Mouse (Mus musculus) midbrain, postnatal 0 days (tissue): ENCODE measurements around the gene Nqo1. TPM values are rescaled to one million over a fixed set of nuclear protein-coding genes. Genes with fewer than 3 reads are reported as not detected.

Source experiments
- ATAC-seq: fragments of 200-750 bp; cut with Nextera tagmentation; 2 replicates; pipeline ENCODE4 v1.8.0; 2017; ENCODE audit warnings: moderate number of reproducible peaks, mild to moderate bottlenecking, moderate TSS enrichment, moderate library complexity; ENCODE audit not compliant: low FRiP score
- DNase-seq: peaks from one replicate; pipeline ENCODE4 v3.0.0-alpha.2; 2015; ENCODE audit warnings: low spot score
- H3K27ac ChIP-seq: fragments of 300-500 bp; sonication (generic); 2 replicates; pipeline ENCODE4 v1.5.1; 2014; ENCODE audit warnings: low read depth, mild to moderate bottlenecking, low read length, mixed read lengths
- H3K27me3 ChIP-seq: fragments of 300-500 bp; sonication (generic); 2 replicates; pipeline ENCODE4 v1.6.1; 2014; ENCODE audit warnings: low read length, control low read depth, mixed read lengths; ENCODE audit not compliant: insufficient read depth
- H3K36me3 ChIP-seq: fragments of 300-500 bp; sonication (generic); 2 replicates; pipeline ENCODE4 v1.6.1; 2014; ENCODE audit warnings: low read length, control low read depth, mixed read lengths; ENCODE audit not compliant: insufficient read depth
- H3K4me1 ChIP-seq: fragments of 300-500 bp; sonication (generic); 2 replicates; pipeline ENCODE4 v1.6.1; 2014; ENCODE audit warnings: mild to moderate bottlenecking, control low read depth, antibody characterized with exemption, low read length, mixed read lengths; ENCODE audit not compliant: insufficient read depth
- H3K4me2 ChIP-seq: fragments of 300-500 bp; sonication (generic); 2 replicates; pipeline ENCODE4 v1.6.1; 2014; ENCODE audit warnings: low read depth, mild to moderate bottlenecking, low read length, mixed read lengths; ENCODE audit not compliant: poor library complexity, severe bottlenecking
- H3K4me3 ChIP-seq: fragments of 300-500 bp; sonication (generic); 2 replicates; pipeline ENCODE4 v1.5.1; 2014; ENCODE audit warnings: low read depth, mild to moderate bottlenecking, low read length, moderate library complexity
- H3K9ac ChIP-seq: fragments of 300-500 bp; sonication (generic); replicated peaks from 2 replicates; pipeline ENCODE4 v1.6.1; 2014; ENCODE audit warnings: mild to moderate bottlenecking, low read length, moderate library complexity, mixed read lengths; ENCODE audit not compliant: poor library complexity, severe bottlenecking
- H3K9me3 ChIP-seq: fragments of 300-500 bp; sonication (generic); 2 replicates; pipeline ENCODE4 v1.6.1; 2016; ENCODE audit warnings: low read length, control low read depth
- CTCF ChIP-seq: IDR thresholded peaks from 2 replicates; pipeline ENCODE4 v1.5.1; 2016; ENCODE audit warnings: antibody characterized with exemption, mild to moderate bottlenecking
- WGBS: fragments of 180-500 bp; shearing (Covaris S2); extraction: QIAGEN DNeasy Blood & Tissue Kit; methylation state at CpG from one replicate; pipeline ENCODE4 v1.1.7; 2014; 5-methylcytosine and 5-hydroxymethylcytosine counted together
- polyA plus RNA-seq: library from polyadenylated mRNA; unstranded; fragments of >200 nt; fragmentation: Nextera tagmentation; extraction: Ambion mirVana; gene quantifications from 2 replicates; pipeline ENCODE4 v1.2.1, GENCODE M21; 2015
- total RNA-seq: library from RNA; depleted of rRNA; stranded (reverse); fragments of >200 nt; gene quantifications from 2 replicates; pipeline ENCODE4 v1.2.3, GENCODE M21; 2014; rRNA removed

The Nqo1 gene
- total and polyA plus RNA-seq, 2 experiments from 2014 or later, result 12.5 to 15.7 TPM

DNA sequence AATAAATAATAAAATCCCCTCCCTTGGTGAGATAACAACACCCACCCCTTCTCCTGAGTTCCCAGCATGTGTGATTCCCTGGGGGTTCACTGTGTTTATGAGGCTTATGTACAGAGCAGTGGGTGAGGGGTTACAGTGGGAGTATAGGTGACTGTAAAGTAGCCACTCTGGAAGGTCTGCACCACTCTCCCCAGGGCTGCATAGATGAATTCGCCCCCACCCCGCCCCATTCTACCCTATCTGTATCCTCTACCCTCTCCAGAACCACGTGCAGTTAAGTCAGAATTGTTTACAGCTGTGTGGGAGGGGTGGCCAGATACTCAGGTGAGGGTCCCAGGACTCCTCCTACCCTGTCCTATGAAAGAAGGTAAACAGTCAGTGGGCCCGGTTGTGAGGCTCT is 20.1 kb downstream of the Nqo1 start:
- ATAC-seq (no peak), DNase-seq (no peak)
- Histone ChIP-seq H3K9me3 (no peaks in the 10 kb centered on the region), H3K27me3 (no peaks in the 10 kb centered on the region), H3K4me1 (no peaks in the 10 kb centered on the region), H3K36me3 (peaks cover 11% of the 10 kb centered on the region; the same call in 1 of the 2 replicates), H3K27ac (no peak overlapping the region), H3K4me3 (no peak overlapping the region), H3K9ac (no peak overlapping the region), H3K4me2 (no peak overlapping the region)
- 79% methylated on average over 4 of the region's 4 CpGs for WGBS
- no peak for TF ChIP-seq CTCF

- H3K4me2 ChIP-seq, result no peak overlapping the region
- peaks cover 11% of the 10 kb centered on the region; the same call in 1 of the 2 replicates for H3K36me3 ChIP-seq
- no peak overlapping the region for H3K27ac ChIP-seq
- TF ChIP-seq CTCF, result no peak
- no peak overlapping the region for H3K9ac ChIP-seq
- no peaks in the 10 kb centered on the region for H3K27me3 ChIP-seq
- no peak for ATAC-seq
- no peak for DNase-seq
- no peaks in the 10 kb centered on the region for H3K4me1 ChIP-seq
- WGBS, result 90% methylated on average over 4 of the region's 4 CpGs
- H3K9me3 ChIP-seq, result no peaks in the 10 kb centered on the region
- H3K4me3 ChIP-seq, result no peak overlapping the region
These were observed 21.3 kb downstream of the Nqo1 start for GRCm38 (mm10) chr8:107381666-107382065.

- no peak for TF ChIP-seq CTCF
These were observed 22.3 kb downstream of the Nqo1 start for GRCm38 (mm10) chr8:107380734-107381133.

DNA sequence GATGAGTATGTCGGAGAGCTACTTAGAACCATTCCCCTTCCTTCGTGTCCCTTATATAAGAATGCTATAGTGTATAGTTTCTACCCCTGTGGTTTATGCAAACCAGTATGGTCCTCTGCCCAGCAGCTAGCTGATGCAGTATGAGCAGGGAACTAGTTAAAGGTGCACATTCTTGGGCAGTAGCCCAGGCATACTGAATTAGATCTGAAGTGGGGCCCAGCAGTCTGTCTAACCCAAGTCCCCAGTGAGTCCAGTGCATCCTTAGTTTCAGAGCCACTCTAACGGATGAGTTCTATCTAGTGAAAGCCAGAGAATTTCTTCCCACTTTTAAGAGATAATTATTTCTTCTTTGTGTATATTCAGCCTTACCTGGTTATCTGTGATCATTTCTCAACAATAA is 25.7 kb downstream of the Nqo1 start:
- no peak overlapping the region for H3K4me2 ChIP-seq
- no peaks in the 10 kb centered on the region for H3K4me1 ChIP-seq
- H3K27me3 ChIP-seq, result no peaks in the 10 kb centered on the region
- H3K27ac ChIP-seq, result no peak overlapping the region
- no peak for DNase-seq
- 96% methylated on average over 3 of the region's 3 CpGs for WGBS
- no peak for TF ChIP-seq CTCF
- no peak overlapping the region for H3K9ac ChIP-seq
- ATAC-seq, result no peak
- H3K9me3 ChIP-seq, result no peaks in the 10 kb centered on the region
- no peak overlapping the region for H3K4me3 ChIP-seq
- H3K36me3 ChIP-seq, result peaks cover 11% of the 10 kb centered on the region; the same call in 1 of the 2 replicates

More at GRCm38 (mm10) chr8:107380734-107381133, 22.3 kb downstream of the Nqo1 start:
- DNase-seq (no peak), ATAC-seq (no peak)
- 95% methylated on average over 8 of the region's 8 CpGs for WGBS
- H3K36me3 ChIP-seq, result peaks cover 11% of the 10 kb centered on the region; the same call in 1 of the 2 replicates
- H3K4me3 ChIP-seq, result no peak overlapping the region
- no peak overlapping the region for H3K4me2 ChIP-seq
- no peak overlapping the region for H3K9ac ChIP-seq
- H3K9me3 ChIP-seq, result no peaks in the 10 kb centered on the region
- no peak overlapping the region for H3K27ac ChIP-seq
- no peaks in the 10 kb centered on the region for H3K27me3 ChIP-seq
- no peaks in the 10 kb centered on the region for H3K4me1 ChIP-seq

GRCm38 (mm10) chr8:107370311-107370710 is 32.7 kb downstream of the Nqo1 start:
- Histone ChIP-seq H3K27me3 (no peaks in the 10 kb centered on the region), H3K4me3 (no peak overlapping the region), H3K9ac (no peak overlapping the region), H3K9me3 (no peaks in the 10 kb centered on the region), H3K4me2 (no peak overlapping the region), H3K27ac (no peak overlapping the region), H3K36me3 (peaks cover 39% of the 10 kb centered on the region), H3K4me1 (no peaks in the 10 kb centered on the region)
- no peak for DNase-seq
- 93% methylated on average over 4 of the region's 4 CpGs for WGBS
- TF ChIP-seq CTCF, result no peak
- ATAC-seq, result no peak

Other genes starting within 250 kb of the Nqo1 start
- 20.3 and 37.1 TPM in 2 replicates for gene Nfat5, start 109.7 kb downstream of the Nqo1 start, total RNA-seq
- 3.7 and 6.8 TPM in 2 replicates for gene Nfat5, start 109.7 kb downstream of the Nqo1 start, polyA plus RNA-seq
- 19.5 and 22.0 TPM in 2 replicates for gene Nob1, start 21.8 kb upstream of the Nqo1 start, total RNA-seq
- gene Nob1, start 21.8 kb upstream of the Nqo1 start, polyA plus RNA-seq, result 47.3 and 52.7 TPM in 2 replicates
- 41.7 and 44.2 TPM in 2 replicates for gene Wwp2, start 33.2 kb upstream of the Nqo1 start, total RNA-seq
- gene Wwp2, start 33.2 kb upstream of the Nqo1 start, polyA plus RNA-seq, result 34.7 and 36.2 TPM in 2 replicates
- gene Psmd7, start 185.3 kb upstream of the Nqo1 start, total RNA-seq, result 38.2 and 40.5 TPM in 2 replicates
- gene Psmd7, start 185.3 kb upstream of the Nqo1 start, polyA plus RNA-seq, result 257 and 268 TPM in 2 replicates